ENCODE assay signal across 30 mouse cellular contexts in genomic region chr15:84738246-84738645, GRCm38 (mm10). TPM values are rescaled to one million over a fixed set of nuclear protein-coding genes. Genes with fewer than 3 reads are reported as not detected.
"Had no signal": no experiment of that assay in that cellular context is flagged by ENCODE, and none has a peak within 500 bp of the region (broad histone marks: within the 10 kb centered on the region; RNA-seq: fewer than 3 reads in every experiment).

No protein-coding gene starts in this region.

- H3K27me3 ChIP-seq: embryonic facial prominence, embryonic 12.5 days; embryonic facial prominence, embryonic 13.5 days; embryonic facial prominence, embryonic 15.5 days; forebrain, embryonic 12.5 days; forebrain, embryonic 13.5 days; forebrain, embryonic 15.5 days had no signal

- H3K27ac ChIP-seq: embryonic facial prominence, embryonic 12.5 days; embryonic facial prominence, embryonic 13.5 days; embryonic facial prominence, embryonic 15.5 days; forebrain, embryonic 10.5 days; forebrain, embryonic 12.5 days; forebrain, embryonic 13.5 days; forebrain, embryonic 15.5 days; gastrocnemius, adult 2 months; heart, adult 2 months had no signal

- H3K4me1 ChIP-seq: embryonic facial prominence, embryonic 12.5 days had no signal

- ATAC-seq: forebrain, embryonic 13.5 days; forebrain, embryonic 14.5 days; forebrain, embryonic 15.5 days; forebrain, embryonic 16.5 days; forebrain, postnatal 0 days had no signal

- DNase-seq: cerebellum, adult 2 months; cerebellum, adult 8-10 months; cerebellum, adult 9-10 months; cerebellum, adult 9-11 months; cerebellum, postnatal 10 days; cerebellum, postnatal 14 days; cerebellum, postnatal 25 days; cerebellum, postnatal 36 days; embryo, embryonic 11 days; forebrain, postnatal 0 days; gastrocnemius, adult 2 months; gastrocnemius, postnatal 10 days; gastrocnemius, postnatal 14 days; gastrocnemius, postnatal 25 days; gastrocnemius, postnatal 36 days; heart, adult 11 months; heart, adult 18-20 months; heart, adult 2 months had no signal

- H3K4me2 ChIP-seq: embryonic facial prominence, embryonic 12.5 days; embryonic facial prominence, embryonic 13.5 days; embryonic facial prominence, embryonic 15.5 days; forebrain, embryonic 12.5 days; forebrain, embryonic 13.5 days; forebrain, embryonic 15.5 days had no signal

- H3K9me3 ChIP-seq: embryonic facial prominence, embryonic 12.5 days; embryonic facial prominence, embryonic 13.5 days; embryonic facial prominence, embryonic 15.5 days; forebrain, embryonic 13.5 days; forebrain, embryonic 15.5 days had no signal

- H3K36me3 ChIP-seq: embryonic facial prominence, embryonic 12.5 days; embryonic facial prominence, embryonic 13.5 days; embryonic facial prominence, embryonic 15.5 days; forebrain, embryonic 10.5 days; forebrain, embryonic 12.5 days; forebrain, embryonic 15.5 days had no signal

- H3K9ac ChIP-seq: embryonic facial prominence, embryonic 12.5 days; embryonic facial prominence, embryonic 13.5 days; embryonic facial prominence, embryonic 15.5 days; forebrain, embryonic 12.5 days; forebrain, embryonic 13.5 days; forebrain, embryonic 15.5 days; forebrain, postnatal 0 days had no signal

- H3K4me3 ChIP-seq: embryonic facial prominence, embryonic 12.5 days; embryonic facial prominence, embryonic 13.5 days; embryonic facial prominence, embryonic 15.5 days; erythroblast, embryonic 14.5 days; forebrain, embryonic 10.5 days; forebrain, embryonic 12.5 days; forebrain, embryonic 13.5 days; forebrain, embryonic 15.5 days; gastrocnemius, adult 2 months; heart, adult 2 months had no signal

RNA-seq across cellular contexts. Expression of gene Arhgap8, which starts 18.4 kb away (rescaled TPM):
- total RNA-seq: common myeloid progenitor, adult 5-6 weeks; gastrocnemius, postnatal 10 days; granulocyte monocyte progenitor cell, adult 5-6 weeks had no signal
- polyA plus RNA-seq: erythroblast, embryonic 14.5 days had no signal
